Mouse (Mus musculus): ENCODE data around the gene Dnah5. TPM values are rescaled to one million over a fixed set of nuclear protein-coding genes. Genes with fewer than 3 reads are reported as not detected.
A peak's percentile ranks its signal among the peaks of the same experiment; 100 is the strongest.

The Dnah5 gene
- polyA plus RNA-seq, 1 experiment from 2014 or later: 0.05 TPM

- Histone ChIP-seq H3K27me3 (no peaks in the 10 kb centered on the region), H3K27ac (no peak overlapping the region), H3K4me3 (replicated peaks) (no peak overlapping the region), H3K4me1 (no peaks in the 10 kb centered on the region), H3K4me2 (no peak overlapping the region), H3K9me3 (replicated peaks) (no peaks in the 10 kb centered on the region), H3K36me3 (no peaks in the 10 kb centered on the region), H3K9ac (no peak overlapping the region)
- ATAC-seq (replicated peaks; ENCODE audit: low FRiP score): no peak
- WGBS: 73% methylated on average over 11 of the region's 11 CpGs
These were observed 15.1 kb upstream of the Dnah5 start for GRCm38 (mm10) chr15:28188361-28189011.

DNA sequence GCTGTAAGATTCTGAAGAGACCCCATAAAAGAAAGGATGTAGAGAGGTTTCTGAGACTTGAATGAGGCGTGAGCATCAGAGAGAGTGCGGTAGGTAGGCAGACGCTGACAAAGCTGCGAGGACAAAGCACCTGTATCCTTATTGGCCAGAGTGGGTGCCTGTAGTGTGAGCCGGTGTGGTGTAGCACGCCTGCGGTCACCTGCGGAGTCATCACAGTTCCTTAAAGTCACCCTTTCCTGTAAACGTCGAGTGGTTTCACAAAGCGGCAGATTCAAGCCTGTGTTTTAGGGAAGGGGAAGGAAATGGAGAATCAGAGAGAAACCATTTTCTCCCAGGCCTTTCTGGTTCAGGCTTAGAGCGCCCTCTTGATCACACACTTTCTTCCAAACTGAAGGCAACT, 13.9 kb upstream of the Dnah5 start:
- Histone ChIP-seq H3K27ac (no peak overlapping the region), H3K27me3 (no peaks in the 10 kb centered on the region), H3K4me3 (replicated peaks) (no peak overlapping the region), H3K4me2 (no peak overlapping the region), H3K9ac (no peak overlapping the region), H3K9me3 (replicated peaks) (no peaks in the 10 kb centered on the region), H3K4me1 (no peaks in the 10 kb centered on the region), H3K36me3 (no peaks in the 10 kb centered on the region)
- no peak for ATAC-seq (replicated peaks; ENCODE audit: low FRiP score)
- 45% methylated on average over 12 of the region's 12 CpGs for WGBS

- H3K27me3 ChIP-seq: no peaks in the 10 kb centered on the region
- H3K4me2 ChIP-seq: no peak overlapping the region
- peaks cover 7% of the 10 kb centered on the region; the same call in 1 of the 2 replicates for H3K4me1 ChIP-seq
- H3K9me3 ChIP-seq (replicated peaks): no peaks in the 10 kb centered on the region
- ATAC-seq (replicated peaks; ENCODE audit: low FRiP score): no peak
- H3K9ac ChIP-seq: no peak overlapping the region
- 51% methylated on average over 4 of the region's 4 CpGs for WGBS
- H3K4me3 ChIP-seq (replicated peaks): no peak overlapping the region
- H3K27ac ChIP-seq: no peak overlapping the region
- H3K36me3 ChIP-seq: no peaks in the 10 kb centered on the region
These were observed 4.9 kb upstream of the Dnah5 start for GRCm38 (mm10) chr15:28198609-28199008.

GRCm38 (mm10) chr15:28204626-28205025, 1.1 kb downstream of the Dnah5 start:
- H3K27me3 ChIP-seq: no peaks in the 10 kb centered on the region
- ATAC-seq (replicated peaks; ENCODE audit: low FRiP score): no peak
- WGBS: 82% methylated on average over 3 of the region's 3 CpGs

DNA sequence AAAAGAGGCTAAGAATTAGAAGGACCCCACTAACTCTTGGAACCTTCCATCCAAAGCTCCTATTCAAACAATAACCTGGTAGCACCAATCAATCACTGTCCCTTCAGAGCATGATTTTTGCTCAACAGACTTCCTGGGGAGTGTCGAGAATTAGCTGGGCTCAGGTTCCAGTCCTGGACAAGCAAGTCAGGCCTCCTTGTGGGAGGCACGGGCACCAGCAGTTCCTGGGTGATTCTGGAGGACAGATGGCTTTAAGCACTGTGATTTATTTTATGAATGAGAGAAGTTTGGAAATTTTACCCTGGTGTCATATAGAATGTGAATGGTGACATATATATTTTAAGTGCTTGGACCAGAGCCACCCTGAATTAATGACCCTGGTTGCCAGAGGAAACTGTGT, 4.0 kb downstream of the Dnah5 start:
- Histone ChIP-seq H3K36me3 (no peaks in the 10 kb centered on the region), H3K9me3 (replicated peaks) (no peaks in the 10 kb centered on the region), H3K27me3 (no peaks in the 10 kb centered on the region), H3K9ac (no peak overlapping the region), H3K4me2 (no peak overlapping the region), H3K27ac (no peak overlapping the region), H3K4me3 (replicated peaks) (no peak overlapping the region), H3K4me1 (peaks cover 14% of the 10 kb centered on the region; the same call in 1 of the 2 replicates)
- WGBS: 14% methylated on average over 2 of the region's 2 CpGs
- ATAC-seq (replicated peaks; ENCODE audit: low FRiP score): peak; percentile 53; the same call in 1 of the 2 replicates

More at GRCm38 (mm10) chr15:28204626-28205025, 1.1 kb downstream of the Dnah5 start:
- Histone ChIP-seq H3K4me2 (no peak overlapping the region), H3K36me3 (no peaks in the 10 kb centered on the region), H3K9me3 (replicated peaks) (no peaks in the 10 kb centered on the region), H3K4me3 (replicated peaks) (no peak overlapping the region), H3K9ac (no peak overlapping the region), H3K27ac (no peak overlapping the region), H3K4me1 (peaks cover 14% of the 10 kb centered on the region; the same call in 1 of the 2 replicates)

GRCm38 (mm10) chr15:28213057-28213456, 9.5 kb downstream of the Dnah5 start:
- H3K4me3 ChIP-seq (replicated peaks): no peak overlapping the region
- H3K4me1 ChIP-seq: 0 out of 2 replicates have a peak, but pooled peaks cover 4% of the 10 kb centered on the region
- no peak for ATAC-seq (replicated peaks; ENCODE audit: low FRiP score)
- 91% methylated on average over 5 of the region's 5 CpGs for WGBS
- no peak overlapping the region for H3K27ac ChIP-seq
- H3K9me3 ChIP-seq (replicated peaks): no peaks in the 10 kb centered on the region
- H3K36me3 ChIP-seq: no peaks in the 10 kb centered on the region
- H3K9ac ChIP-seq: no peak overlapping the region
- H3K4me2 ChIP-seq: no peak overlapping the region
- H3K27me3 ChIP-seq: no peaks in the 10 kb centered on the region

- Histone ChIP-seq H3K9ac (no peak overlapping the region), H3K27me3 (no peaks in the 10 kb centered on the region), H3K9me3 (replicated peaks) (no peaks in the 10 kb centered on the region), H3K4me2 (no peak overlapping the region), H3K36me3 (no peaks in the 10 kb centered on the region), H3K27ac (no peak overlapping the region), H3K4me3 (replicated peaks) (no peak overlapping the region), H3K4me1 (no peaks in the 10 kb centered on the region)
- 51% methylated on average over 8 of the region's 8 CpGs for WGBS
- ATAC-seq (replicated peaks; ENCODE audit: low FRiP score): no peak
These were observed 12.8 kb downstream of the Dnah5 start for GRCm38 (mm10) chr15:28216358-28216757.

DNA sequence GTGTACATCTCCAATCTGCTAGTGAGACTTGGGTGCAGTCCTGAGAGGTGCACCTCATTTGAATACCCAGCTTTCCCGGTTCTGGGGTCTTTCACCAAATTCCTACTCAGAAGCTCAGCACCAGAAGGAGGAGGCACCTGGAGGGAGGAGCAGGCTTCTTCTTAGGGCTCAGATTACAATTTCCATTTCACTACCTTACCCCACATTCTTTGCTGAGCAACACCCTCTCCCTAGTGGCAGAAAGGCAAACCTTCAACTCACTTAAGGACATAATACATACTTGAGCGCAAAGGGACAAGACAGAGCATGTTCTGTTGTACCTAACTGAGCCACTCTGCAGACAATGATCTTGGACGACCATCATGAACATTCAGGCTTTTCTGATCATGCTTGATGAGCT, 23.8 kb downstream of the Dnah5 start:
- no peak overlapping the region for H3K9ac ChIP-seq
- WGBS: 59% methylated on average over 3 of the region's 3 CpGs

GRCm38 (mm10) chr15:28260250-28260649, 56.7 kb downstream of the Dnah5 start:
- Histone ChIP-seq H3K9ac (no peak overlapping the region), H3K27me3 (no peaks in the 10 kb centered on the region), H3K4me3 (replicated peaks) (no peak overlapping the region), H3K4me2 (no peak overlapping the region), H3K4me1 (no peaks in the 10 kb centered on the region), H3K27ac (no peak overlapping the region), H3K9me3 (replicated peaks) (no peaks in the 10 kb centered on the region), H3K36me3 (no peaks in the 10 kb centered on the region)
- ATAC-seq (replicated peaks; ENCODE audit: low FRiP score): no peak
- 76% methylated on average over 1 of the region's 1 CpGs for WGBS

More for the DNA sequence above, 23.8 kb downstream of the Dnah5 start:
- no peaks in the 10 kb centered on the region for H3K27me3 ChIP-seq
- no peaks in the 10 kb centered on the region for H3K36me3 ChIP-seq
- ATAC-seq (replicated peaks; ENCODE audit: low FRiP score): no peak
- H3K27ac ChIP-seq: no peak overlapping the region
- H3K4me1 ChIP-seq: no peaks in the 10 kb centered on the region
- H3K4me3 ChIP-seq (replicated peaks): no peak overlapping the region
- no peaks in the 10 kb centered on the region for H3K9me3 ChIP-seq (replicated peaks)
- no peak overlapping the region for H3K4me2 ChIP-seq

DNA sequence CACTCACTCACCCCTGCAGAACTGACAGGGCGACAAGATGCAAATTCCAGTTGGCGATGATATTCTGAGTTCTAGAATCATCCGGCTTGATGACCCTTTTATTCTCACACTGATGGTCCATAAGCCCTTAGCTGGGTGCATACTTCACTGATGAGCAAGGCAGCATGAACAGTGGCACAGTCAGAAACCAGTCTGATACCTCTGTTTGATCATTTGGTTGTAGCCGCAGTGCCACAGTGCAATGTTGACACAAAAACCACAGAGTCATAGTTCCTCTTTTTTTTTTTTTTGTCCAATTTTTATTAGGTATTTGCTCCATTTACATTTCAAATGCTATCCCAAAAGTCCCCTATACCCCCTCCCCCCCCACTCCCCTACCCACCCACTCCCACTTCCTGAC, 95.9 kb downstream of the Dnah5 start:
- Histone ChIP-seq H3K4me3 (replicated peaks) (no peak overlapping the region), H3K27ac (no peak overlapping the region), H3K9ac (no peak overlapping the region), H3K36me3 (no peaks in the 10 kb centered on the region), H3K9me3 (replicated peaks) (no peaks in the 10 kb centered on the region), H3K4me1 (no peaks in the 10 kb centered on the region), H3K27me3 (no peaks in the 10 kb centered on the region), H3K4me2 (no peak overlapping the region)
- WGBS: 93% methylated on average over 4 of the region's 4 CpGs
- ATAC-seq (replicated peaks; ENCODE audit: low FRiP score): no peak

DNA sequence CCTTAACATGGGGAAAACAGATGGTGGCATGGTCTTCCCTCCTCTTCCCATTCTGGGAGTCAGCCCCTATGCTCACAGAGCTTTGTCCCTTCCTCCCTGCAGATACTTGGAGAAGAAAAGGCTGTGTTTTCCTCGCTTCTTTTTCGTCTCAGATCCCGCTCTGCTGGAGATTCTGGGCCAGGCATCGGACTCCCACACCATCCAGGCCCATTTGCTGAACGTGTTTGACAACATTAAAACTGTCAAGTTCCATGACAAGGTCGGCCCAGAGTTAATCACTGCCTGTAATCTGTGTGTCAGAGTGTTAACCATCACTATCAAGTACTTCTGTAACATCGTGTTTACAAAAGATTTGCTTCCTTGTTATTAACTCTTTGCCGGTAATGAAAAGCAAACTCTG, 103.6 kb downstream of the Dnah5 start:
- no peak for ATAC-seq (replicated peaks; ENCODE audit: low FRiP score)
- Histone ChIP-seq H3K4me3 (replicated peaks) (no peak overlapping the region), H3K36me3 (no peaks in the 10 kb centered on the region), H3K9me3 (replicated peaks) (no peaks in the 10 kb centered on the region), H3K9ac (no peak overlapping the region), H3K27me3 (no peaks in the 10 kb centered on the region), H3K4me1 (no peaks in the 10 kb centered on the region), H3K27ac (no peak overlapping the region), H3K4me2 (no peak overlapping the region)
- 23% methylated on average over 8 of the region's 8 CpGs for WGBS

DNA sequence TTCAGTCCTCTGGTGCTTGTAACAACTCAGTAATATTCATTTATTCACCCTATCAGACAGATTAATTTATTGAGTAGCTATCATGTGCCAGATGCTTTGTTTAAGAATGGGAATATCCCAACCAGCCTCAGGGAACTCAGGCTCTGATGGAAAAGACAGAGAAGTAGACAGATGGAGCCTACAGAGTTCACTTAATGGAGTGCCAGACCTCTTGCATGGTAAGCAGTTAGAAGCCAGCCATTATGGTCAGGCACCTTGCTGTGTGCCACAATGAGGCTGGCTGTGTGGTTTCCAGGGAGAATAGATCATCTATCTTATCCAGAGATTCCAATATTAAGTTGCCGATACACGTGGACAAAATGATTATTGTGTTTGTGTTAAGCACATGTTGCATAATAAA, 104.3 kb downstream of the Dnah5 start:
- WGBS: 87% methylated on average over 2 of the region's 2 CpGs
- no peak overlapping the region for H3K4me2 ChIP-seq

GRCm38 (mm10) chr15:28310516-28310915, 107.0 kb downstream of the Dnah5 start:
- H3K9ac ChIP-seq: no peak overlapping the region
- H3K27me3 ChIP-seq: no peaks in the 10 kb centered on the region
- H3K9me3 ChIP-seq (replicated peaks): no peaks in the 10 kb centered on the region
- H3K36me3 ChIP-seq: no peaks in the 10 kb centered on the region
- no peak overlapping the region for H3K4me2 ChIP-seq
- H3K4me3 ChIP-seq (replicated peaks): no peak overlapping the region
- WGBS: 81% methylated on average over 4 of the region's 4 CpGs
- no peaks in the 10 kb centered on the region for H3K4me1 ChIP-seq
- H3K27ac ChIP-seq: no peak overlapping the region
- no peak for ATAC-seq (replicated peaks; ENCODE audit: low FRiP score)

More for the DNA sequence above, 104.3 kb downstream of the Dnah5 start:
- H3K9ac ChIP-seq: no peak overlapping the region
- H3K36me3 ChIP-seq: no peaks in the 10 kb centered on the region
- H3K4me1 ChIP-seq: no peaks in the 10 kb centered on the region
- no peak for ATAC-seq (replicated peaks; ENCODE audit: low FRiP score)
- H3K4me3 ChIP-seq (replicated peaks): no peak overlapping the region
- H3K9me3 ChIP-seq (replicated peaks): no peaks in the 10 kb centered on the region
- H3K27ac ChIP-seq: no peak overlapping the region
- H3K27me3 ChIP-seq: no peaks in the 10 kb centered on the region

Measured in kidney, embryonic 15.5 days (tissue).